Mouse (Mus musculus) gonadal fat pad, adult 2 months (tissue): ENCODE results near the gene Rabac1. TPM values are rescaled to one million over a fixed set of nuclear protein-coding genes. Genes with fewer than 3 reads are reported as not detected.

Experiments used
- DNase-seq: peaks from one replicate; pipeline ENCODE4 v3.0.0-alpha.2; 2012; ENCODE audit warnings: low read depth
- polyA plus RNA-seq: library from polyadenylated mRNA; depleted of rRNA; stranded (reverse); fragments of >200 nt; gene quantifications from 2 replicates; pipeline ENCODE4 v1.2.3, GENCODE M21; 2012; rRNA removed

Gene Rabac1
- polyA plus RNA-seq, 1 experiment: 777 TPM

- no peak for DNase-seq
Measured at GRCm38 (mm10) chr7:24930475-24930874, 42.1 kb downstream of the Rabac1 start.

Other genes starting within 250 kb of the Rabac1 start
- 0.25 TPM in 1 of 2 replicates, not detected in the other for gene Gm4763, start 245.8 kb downstream of the Rabac1 start, polyA plus RNA-seq
- 1.1 and 3.3 TPM in 2 replicates for gene Cd177, start 212.4 kb downstream of the Rabac1 start, polyA plus RNA-seq
- 533 and 579 TPM in 2 replicates for gene Ceacam10, start 195.5 kb downstream of the Rabac1 start, polyA plus RNA-seq
- 2.1 and 2.2 TPM in 2 replicates for gene Gm9844, start 110.5 kb downstream of the Rabac1 start, polyA plus RNA-seq
- gene Lypd4, start 102.8 kb downstream of the Rabac1 start, polyA plus RNA-seq: 1.4 and 2.8 TPM in 2 replicates
- gene Dmrtc2, start 102.7 kb downstream of the Rabac1 start, polyA plus RNA-seq: 0.38 and 0.39 TPM in 2 replicates
- gene Rps19, start 88.4 kb downstream of the Rabac1 start, polyA plus RNA-seq: 468 and 584 TPM in 2 replicates
- gene Cd79a, start 75.4 kb downstream of the Rabac1 start, polyA plus RNA-seq: 2.5 and 4.3 TPM in 2 replicates
- 139 and 146 TPM in 2 replicates for gene Arhgef1, start 69.8 kb downstream of the Rabac1 start, polyA plus RNA-seq
- not detected in 2 replicates for gene Gm4881, start 28.3 kb downstream of the Rabac1 start, polyA plus RNA-seq
- gene Atp1a3, start 33.2 kb upstream of the Rabac1 start, polyA plus RNA-seq: 3.0 TPM in 2 replicates
- 15.1 and 15.7 TPM in 2 replicates for gene Grik5, start 99.6 kb upstream of the Rabac1 start, polyA plus RNA-seq
- 15.9 and 21.7 TPM in 2 replicates for gene Zfp574, start 99.8 kb upstream of the Rabac1 start, polyA plus RNA-seq
- 1.1 and 1.2 TPM in 2 replicates for gene Pou2f2, start 207.0 kb upstream of the Rabac1 start, polyA plus RNA-seq
- 21.9 and 23.3 TPM in 2 replicates for gene Dedd2, start 247.9 kb upstream of the Rabac1 start, polyA plus RNA-seq
- gene Zfp526, start 248.7 kb upstream of the Rabac1 start, polyA plus RNA-seq: 10.1 and 10.3 TPM in 2 replicates